Mouse (Mus musculus): ENCODE data around the gene Hbs1l.

DNA sequence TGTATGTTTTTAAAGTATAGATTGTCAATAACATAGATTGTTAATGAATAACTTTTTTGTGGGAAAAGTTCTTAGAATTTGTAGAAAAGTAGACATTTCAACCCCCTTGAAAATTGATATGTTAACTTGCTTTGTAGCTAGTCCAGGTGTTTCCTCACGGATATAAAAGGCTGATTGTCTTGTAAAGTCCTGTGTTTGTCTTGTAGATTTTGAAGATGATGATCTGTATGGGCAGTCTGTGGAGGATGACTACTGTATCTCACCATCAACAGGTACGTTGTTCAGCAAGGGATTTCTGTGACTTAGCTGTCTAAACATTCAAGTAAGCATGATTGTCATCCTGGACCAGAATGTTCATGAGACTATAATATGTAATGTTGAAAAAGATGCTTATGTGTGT, 3.2 kb downstream of the Hbs1l start:
- no peak for TF ChIP-seq POLR2A (IDR thresholded peaks at IDR 0.05; ENCODE audit: borderline replicate concordance, extremely low read depth, low read depth, low read length)
- no peak for TF ChIP-seq CTCF (IDR thresholded peaks at IDR 0.05; ENCODE audit: insufficient read depth, low read length)
